Mouse (Mus musculus): ENCODE measurements around the gene Tcf20. TPM values are rescaled to one million over a fixed set of nuclear protein-coding genes. Genes with fewer than 3 reads are reported as not detected.

The Tcf20 gene
- polyA plus RNA-seq, 1 experiment = 11.1 TPM

GRCm38 (mm10) chr15:82904526-82904925 lies 83.1 kb downstream of the Tcf20 start:
- no peak overlapping the region for H3K4me2 ChIP-seq (ENCODE audit: low read depth)
- H3K79me2 ChIP-seq (ENCODE audit: control insufficient read depth, insufficient read depth) = no peaks in the 10 kb centered on the region
- peaks cover 1% of the 10 kb centered on the region for H3K27me3 ChIP-seq (ENCODE audit: control insufficient read depth, insufficient read depth, insufficient read length)
- H3K36me3 ChIP-seq (ENCODE audit: control insufficient read depth, insufficient read depth) = no peaks in the 10 kb centered on the region
- no peak overlapping the region for H3ac ChIP-seq (ENCODE audit: control insufficient read depth, insufficient read length)
- TF ChIP-seq SRF (IDR thresholded peaks at IDR 0.05; ENCODE audit: control insufficient read depth, insufficient read length, low read depth) (no peak), MYOD1 (IDR thresholded peaks at IDR 0.05; ENCODE audit: control insufficient read depth in 1 of 3, insufficient read length in 2 of 3, low read depth in 2 of 3) (no peak), CEBPB (IDR thresholded peaks at IDR 0.05; ENCODE audit: insufficient read depth, poor library complexity, severe bottlenecking) (no peak), TCF12 (IDR thresholded peaks at IDR 0.05; ENCODE audit: insufficient read depth, poor library complexity, severe bottlenecking) (no peak), E2F4 (IDR thresholded peaks at IDR 0.05; ENCODE audit: insufficient read depth) (no peak), USF1 (IDR thresholded peaks at IDR 0.05; ENCODE audit: low read depth) (no peak)
- no peak overlapping the region for H3K4me3 ChIP-seq

GRCm38 (mm10) chr15:82902521-82902920 lies 85.2 kb downstream of the Tcf20 start:
- no peak for TF ChIP-seq POLR2AphosphoS2 (IDR thresholded peaks at IDR 0.05; ENCODE audit: insufficient read length, low read depth)
- no peak for TF ChIP-seq MYOG (IDR thresholded peaks at IDR 0.05; ENCODE audit: control insufficient read depth in 1 of 3, insufficient read depth in 1 of 3, insufficient read length in 2 of 3, low read depth in 2 of 3)
- TF ChIP-seq MYOD1 (IDR thresholded peaks at IDR 0.05; ENCODE audit: control insufficient read depth in 1 of 3, insufficient read length in 2 of 3, low read depth in 2 of 3) = no peak
- no peak for TF ChIP-seq TCF3 (IDR thresholded peaks at IDR 0.05; ENCODE audit: insufficient read length, low read depth)
- TF ChIP-seq USF1 (IDR thresholded peaks at IDR 0.05; ENCODE audit: low read depth) = no peak
- Histone ChIP-seq H3ac (ENCODE audit: control insufficient read depth, insufficient read length) (no peak overlapping the region), H3K4me2 (ENCODE audit: low read depth) (no peak overlapping the region), H3K4me3 (no peak overlapping the region), H3K27me3 (ENCODE audit: control insufficient read depth, insufficient read depth, insufficient read length) (no peaks in the 10 kb centered on the region), H3K36me3 (ENCODE audit: control insufficient read depth, insufficient read depth) (no peaks in the 10 kb centered on the region), H3K79me2 (ENCODE audit: control insufficient read depth, insufficient read depth) (peaks cover 14% of the 10 kb centered on the region)

GRCm38 (mm10) chr15:82901306-82901705 lies 86.4 kb downstream of the Tcf20 start:
- Histone ChIP-seq H3K36me3 (ENCODE audit: control insufficient read depth, insufficient read depth) (no peaks in the 10 kb centered on the region), H3K4me2 (ENCODE audit: low read depth) (no peak overlapping the region), H3ac (ENCODE audit: control insufficient read depth, insufficient read length) (no peak overlapping the region), H3K27me3 (ENCODE audit: control insufficient read depth, insufficient read depth, insufficient read length) (no peaks in the 10 kb centered on the region), H3K4me3 (no peak overlapping the region), H3K79me2 (ENCODE audit: control insufficient read depth, insufficient read depth) (peaks cover 26% of the 10 kb centered on the region)
- TF ChIP-seq TCF12 (IDR thresholded peaks at IDR 0.05; ENCODE audit: insufficient read depth, poor library complexity, severe bottlenecking) = no peak
- no peak for TF ChIP-seq POLR2A (IDR thresholded peaks at IDR 0.05; ENCODE audit: insufficient read length, low read depth)

- no peaks in the 10 kb centered on the region for H3K36me3 ChIP-seq (ENCODE audit: control insufficient read depth, insufficient read depth)
- peak overlapping the region; percentile 39 for H3K4me3 ChIP-seq
- peaks cover 35% of the 10 kb centered on the region for H3K79me2 ChIP-seq (ENCODE audit: control insufficient read depth, insufficient read depth)
- H3K27me3 ChIP-seq (ENCODE audit: control insufficient read depth, insufficient read depth, insufficient read length) = no peaks in the 10 kb centered on the region
- H3ac ChIP-seq (ENCODE audit: control insufficient read depth, insufficient read length) = no peak overlapping the region
- H3K4me2 ChIP-seq (ENCODE audit: low read depth) = peak overlapping the region; percentile 80
- TF ChIP-seq CEBPB (IDR thresholded peaks at IDR 0.05; ENCODE audit: insufficient read depth, poor library complexity, severe bottlenecking) = no peak
- no peak for TF ChIP-seq MAX (IDR thresholded peaks at IDR 0.05; ENCODE audit: low read depth)
- no peak for TF ChIP-seq SRF (IDR thresholded peaks at IDR 0.05; ENCODE audit: control insufficient read depth, insufficient read length, low read depth)
- no peak for TF ChIP-seq TCF3 (IDR thresholded peaks at IDR 0.05; ENCODE audit: insufficient read length, low read depth)
- TF ChIP-seq POLR2A (IDR thresholded peaks at IDR 0.05; ENCODE audit: insufficient read length, low read depth) = no peak
- TF ChIP-seq USF1 (IDR thresholded peaks at IDR 0.05; ENCODE audit: low read depth) = no peak
- no peak for TF ChIP-seq MYOD1 (IDR thresholded peaks at IDR 0.05; ENCODE audit: control insufficient read depth in 1 of 3, insufficient read length in 2 of 3, low read depth in 2 of 3)
- no peak for TF ChIP-seq E2F4 (IDR thresholded peaks at IDR 0.05; ENCODE audit: insufficient read depth)
- TF ChIP-seq TCF12 (IDR thresholded peaks at IDR 0.05; ENCODE audit: insufficient read depth, poor library complexity, severe bottlenecking) = no peak
- TF ChIP-seq MYOG (IDR thresholded peaks at IDR 0.05; ENCODE audit: control insufficient read depth in 1 of 3, insufficient read depth in 1 of 3, insufficient read length in 2 of 3, low read depth in 2 of 3) = no peak
- no peak for TF ChIP-seq REST (IDR thresholded peaks at IDR 0.05; ENCODE audit: insufficient read depth, insufficient read length)
These were observed 87.3 kb downstream of the Tcf20 start for GRCm38 (mm10) chr15:82900331-82900730.

GRCm38 (mm10) chr15:82899676-82900301 lies 87.9 kb downstream of the Tcf20 start:
- H3K4me3 ChIP-seq = peak overlapping the region; percentile 39
- TF ChIP-seq USF1 (IDR thresholded peaks at IDR 0.05; ENCODE audit: low read depth) (peak; percentile 92), POLR2A (IDR thresholded peaks at IDR 0.05; ENCODE audit: insufficient read length, low read depth) (peak; percentile 77), MYOG (IDR thresholded peaks at IDR 0.05; ENCODE audit: control insufficient read depth in 1 of 3, insufficient read depth in 1 of 3, insufficient read length in 2 of 3, low read depth in 2 of 3) (no peak), POLR2AphosphoS2 (IDR thresholded peaks at IDR 0.05; ENCODE audit: insufficient read length, low read depth) (peak; percentile 41)
- H3K36me3 ChIP-seq (ENCODE audit: control insufficient read depth, insufficient read depth) = no peaks in the 10 kb centered on the region
- H3K79me2 ChIP-seq (ENCODE audit: control insufficient read depth, insufficient read depth) = peaks cover 41% of the 10 kb centered on the region
- peak overlapping the region; percentile 80 for H3K4me2 ChIP-seq (ENCODE audit: low read depth)
- H3ac ChIP-seq (ENCODE audit: control insufficient read depth, insufficient read length) = peak overlapping the region; percentile 87
- H3K27me3 ChIP-seq (ENCODE audit: control insufficient read depth, insufficient read depth, insufficient read length) = no peaks in the 10 kb centered on the region

Data from myocyte (in vitro differentiated cells).